Mouse (Mus musculus) stomach, embryonic 15.5 days (tissue): ENCODE data around the gene Cntnap5c. TPM values are rescaled to one million over a fixed set of nuclear protein-coding genes. Genes with fewer than 3 reads are reported as not detected.
"Not testable (repeated sequence)": the region's sequence is repeated elsewhere in the genome, so short reads cannot be mapped to it uniquely, and the experiment has no call there.

ENCODE experiments used
- ATAC-seq: fragments of 200-750 bp; cut with Nextera tagmentation; 2 replicates; pipeline ENCODE4 v1.8.0; 2017; ENCODE audit warnings: low read depth, moderate number of reproducible peaks, moderate TSS enrichment; ENCODE audit not compliant: insufficient read depth, low FRiP score
- H3K27ac ChIP-seq: fragments of 300-500 bp; sonication (generic); 2 replicates; pipeline ENCODE4 v1.5.1; 2015; ENCODE audit warnings: mild to moderate bottlenecking, inconsistent platforms
- H3K27me3 ChIP-seq: fragments of 300-500 bp; sonication (generic); replicated peaks from 2 replicates; pipeline ENCODE4 v1.6.1; 2015; ENCODE audit warnings: inconsistent platforms
- H3K36me3 ChIP-seq: fragments of 300-500 bp; sonication (generic); 2 replicates; pipeline ENCODE4 v1.6.1; 2015; ENCODE audit warnings: inconsistent platforms
- H3K4me1 ChIP-seq: fragments of 300-500 bp; sonication (generic); 2 replicates; pipeline ENCODE4 v1.6.1; 2015; ENCODE audit warnings: inconsistent platforms
- H3K4me2 ChIP-seq: fragments of 300-500 bp; sonication (generic); 2 replicates; pipeline ENCODE4 v1.6.1; 2015; ENCODE audit warnings: mild to moderate bottlenecking, inconsistent platforms
- H3K4me3 ChIP-seq: fragments of 300-500 bp; sonication (generic); replicated peaks from 2 replicates; pipeline ENCODE4 v1.5.1; 2015; ENCODE audit warnings: inconsistent platforms
- H3K9ac ChIP-seq: fragments of 300-500 bp; sonication (generic); 2 replicates; pipeline ENCODE4 v1.6.1; 2015; ENCODE audit warnings: inconsistent platforms
- H3K9me3 ChIP-seq: fragments of 300-500 bp; sonication (generic); 2 replicates; pipeline ENCODE4 v1.6.1; 2016; ENCODE audit warnings: inconsistent platforms
- WGBS: fragments of 180-500 bp; shearing (Covaris S2); methylation state at CpG from one replicate; pipeline ENCODE4 v1.1.7; 2015; 5-methylcytosine and 5-hydroxymethylcytosine counted together
- polyA plus RNA-seq: library from polyadenylated mRNA; unstranded; fragments of >200 nt; fragmentation: Nextera tagmentation; extraction: Ambion mirVana; gene quantifications from 2 replicates; pipeline ENCODE4 v1.2.1, GENCODE M21; 2015

The Cntnap5c gene
- polyA plus RNA-seq, 1 experiment from 2014 or later, result not detected

DNA sequence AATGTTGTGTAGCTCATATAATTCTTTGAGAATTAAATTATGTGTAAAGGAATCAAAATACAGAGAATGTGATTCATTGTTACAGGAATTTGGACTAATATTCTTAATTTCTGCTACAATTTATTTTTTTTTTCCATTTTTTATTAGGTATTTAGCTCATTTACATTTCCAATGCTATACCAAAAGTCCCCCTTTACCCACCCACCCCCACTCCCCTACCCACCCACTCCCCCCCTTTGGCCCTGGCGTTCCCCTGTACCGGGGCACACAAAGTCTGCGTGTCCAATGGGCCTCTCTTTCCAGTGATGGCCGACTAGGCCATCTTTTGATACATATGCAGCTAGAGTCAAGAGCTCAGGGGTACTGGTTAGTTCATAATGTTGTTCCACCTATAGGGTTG lies 86.4 kb downstream of the Cntnap5c start:
- H3K9ac ChIP-seq, ATAC-seq, H3K27ac ChIP-seq, H3K4me2 ChIP-seq, H3K4me3 ChIP-seq, H3K4me1 ChIP-seq, H3K36me3 ChIP-seq, H3K27me3 ChIP-seq, H3K9me3 ChIP-seq: not testable (repeated sequence)
- no CpG with 5 or more reads among the region's 4 CpGs for WGBS

DNA sequence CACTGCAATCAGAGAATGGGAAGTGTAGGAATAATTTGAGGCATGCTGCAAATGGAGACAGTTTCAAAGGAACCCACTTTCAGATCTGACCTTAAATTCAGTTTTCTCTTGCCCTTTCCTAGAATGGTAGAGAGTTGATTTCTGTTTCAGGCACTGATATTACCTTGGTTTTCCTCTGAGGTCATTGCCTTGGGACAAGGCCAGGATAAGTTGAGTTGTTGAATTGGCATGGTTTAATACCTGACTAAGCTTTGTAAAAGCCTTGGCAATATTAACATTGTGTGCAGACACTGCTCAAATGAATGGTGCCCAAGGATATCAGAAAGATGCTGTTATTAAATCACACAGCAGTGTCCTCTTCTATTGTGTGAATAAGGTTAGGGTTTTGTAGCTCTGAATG lies 96.6 kb downstream of the Cntnap5c start:
- H3K27ac ChIP-seq, result no peak overlapping the region
- H3K4me1 ChIP-seq, result no peaks in the 10 kb centered on the region
- no peaks in the 10 kb centered on the region for H3K27me3 ChIP-seq
- no peak for ATAC-seq
- no peaks in the 10 kb centered on the region for H3K36me3 ChIP-seq
- no peak overlapping the region for H3K9ac ChIP-seq
- H3K9me3 ChIP-seq, result no peaks in the 10 kb centered on the region
- no peak overlapping the region for H3K4me3 ChIP-seq
- no peak overlapping the region for H3K4me2 ChIP-seq

DNA sequence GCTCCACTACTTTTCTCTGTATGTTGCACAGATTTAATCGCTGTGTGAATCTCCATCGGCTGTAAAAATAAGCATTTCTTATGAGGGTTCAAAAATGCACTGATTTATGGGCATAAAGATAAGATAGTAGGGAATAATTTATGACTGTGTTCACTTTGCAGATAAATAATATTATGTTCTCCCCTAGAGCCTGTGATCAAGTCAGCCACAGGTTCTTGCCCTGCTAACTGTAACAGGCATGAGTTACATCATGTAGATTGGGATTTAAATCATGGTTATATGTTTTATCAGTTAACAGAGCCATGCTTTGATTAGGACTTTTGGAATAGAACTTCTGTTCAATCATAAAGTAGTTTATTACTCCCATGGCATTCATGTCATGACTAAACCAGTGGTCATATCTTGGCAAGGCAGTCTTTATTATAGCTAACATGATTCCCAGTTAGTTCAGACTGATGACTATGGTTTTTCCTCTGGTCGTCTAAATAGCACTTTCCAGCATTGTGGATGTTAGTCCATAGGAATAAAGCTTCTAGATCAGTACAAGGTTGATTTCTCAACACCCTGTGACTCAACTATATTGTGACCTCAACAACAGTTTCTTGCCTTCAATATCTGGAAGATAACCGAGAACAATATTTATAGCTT lies 118.5 kb downstream of the Cntnap5c start:
- 69% methylated on average over 4 of the region's 4 CpGs for WGBS
- no peaks in the 10 kb centered on the region for H3K9me3 ChIP-seq
- no peaks in the 10 kb centered on the region for H3K4me1 ChIP-seq
- no peak overlapping the region for H3K4me2 ChIP-seq
- no peak overlapping the region for H3K27ac ChIP-seq
- H3K4me3 ChIP-seq, result no peak overlapping the region
- H3K36me3 ChIP-seq, result no peaks in the 10 kb centered on the region
- ATAC-seq, result no peak
- H3K27me3 ChIP-seq, result no peaks in the 10 kb centered on the region
- H3K9ac ChIP-seq, result no peak overlapping the region

- Histone ChIP-seq H3K9me3 (no peaks in the 10 kb centered on the region), H3K4me1 (no peaks in the 10 kb centered on the region), H3K4me2 (no peak overlapping the region), H3K27me3 (no peaks in the 10 kb centered on the region), H3K4me3 (no peak overlapping the region), H3K9ac (no peak overlapping the region), H3K36me3 (no peaks in the 10 kb centered on the region), H3K27ac (no peak overlapping the region)
- no peak for ATAC-seq
Observed at GRCm38 (mm10) chr17:57911770-57912293, 142.5 kb downstream of the Cntnap5c start.

DNA sequence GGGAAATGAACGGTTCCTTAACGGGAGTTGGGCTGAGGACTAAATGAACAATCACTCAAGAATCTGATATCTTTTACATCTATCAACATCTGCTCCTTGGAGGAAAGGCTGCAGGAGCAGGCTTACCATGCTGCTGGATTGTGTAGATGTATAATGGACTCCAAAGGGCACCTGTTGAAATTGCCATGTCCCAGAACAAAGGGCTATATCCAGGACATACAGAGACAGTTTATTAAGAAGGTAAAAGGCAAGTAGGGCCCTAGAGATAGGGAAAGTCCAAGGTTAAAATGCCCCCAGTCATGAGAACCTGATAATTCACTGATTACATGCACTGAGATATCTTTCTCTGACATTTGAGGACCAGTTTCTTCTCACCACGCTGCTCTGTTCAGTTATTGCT lies 214.9 kb downstream of the Cntnap5c start:
- H3K4me3 ChIP-seq, result no peak overlapping the region
- no peak overlapping the region for H3K27ac ChIP-seq
- no peak overlapping the region for H3K4me2 ChIP-seq
- no peaks in the 10 kb centered on the region for H3K27me3 ChIP-seq
- no peak for ATAC-seq
- H3K4me1 ChIP-seq, result no peaks in the 10 kb centered on the region
- 57% methylated on average over 3 of the region's 3 CpGs for WGBS
- H3K36me3 ChIP-seq, result no peaks in the 10 kb centered on the region
- H3K9me3 ChIP-seq, result no peaks in the 10 kb centered on the region
- H3K9ac ChIP-seq, result no peak overlapping the region

DNA sequence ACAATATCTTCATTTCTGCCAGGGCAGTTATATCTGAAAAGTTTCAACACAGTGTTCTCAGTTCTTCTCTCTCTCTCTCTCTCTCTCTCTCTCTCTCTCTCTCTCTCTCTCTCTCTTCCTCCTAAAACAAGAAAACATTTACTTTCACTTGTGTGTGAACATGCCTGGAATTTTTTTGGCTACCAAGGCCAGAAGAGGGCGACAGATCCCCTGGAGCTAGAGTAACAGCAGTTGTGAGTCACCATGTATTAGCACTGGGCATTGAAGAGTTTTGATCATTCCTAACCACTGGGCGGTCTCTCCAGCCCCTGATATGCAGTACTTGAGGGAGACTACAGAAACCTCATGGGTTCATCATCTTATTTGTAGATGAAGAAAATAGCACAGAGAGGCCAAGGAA lies 219.1 kb downstream of the Cntnap5c start:
- Histone ChIP-seq H3K4me2 (no peak overlapping the region), H3K27me3 (no peaks in the 10 kb centered on the region), H3K9ac (no peak overlapping the region), H3K9me3 (no peaks in the 10 kb centered on the region), H3K36me3 (no peaks in the 10 kb centered on the region), H3K27ac (no peak overlapping the region), H3K4me1 (no peaks in the 10 kb centered on the region), H3K4me3 (no peak overlapping the region)
- 53% methylated on average over 2 of the region's 2 CpGs for WGBS
- no peak for ATAC-seq

DNA sequence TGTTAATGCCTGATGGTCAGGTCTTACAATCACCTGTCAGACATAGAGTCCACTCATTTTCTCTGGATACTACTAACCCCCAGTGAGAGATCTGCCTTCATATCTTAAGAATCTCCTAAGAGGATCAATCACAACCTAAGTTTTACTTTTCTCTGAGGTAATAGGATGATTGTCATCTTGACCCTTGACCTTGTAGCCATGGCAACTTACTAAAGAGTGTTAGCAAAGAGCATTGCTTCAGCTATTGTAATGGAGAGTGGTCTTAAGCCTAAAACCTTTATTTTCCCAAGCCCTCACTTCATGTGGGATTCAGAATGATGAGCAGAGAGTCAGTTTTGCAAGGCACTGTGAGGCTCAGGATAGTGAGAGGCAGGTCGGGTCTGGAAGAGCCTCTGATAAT lies 227.1 kb downstream of the Cntnap5c start:
- ATAC-seq, result no peak

DNA sequence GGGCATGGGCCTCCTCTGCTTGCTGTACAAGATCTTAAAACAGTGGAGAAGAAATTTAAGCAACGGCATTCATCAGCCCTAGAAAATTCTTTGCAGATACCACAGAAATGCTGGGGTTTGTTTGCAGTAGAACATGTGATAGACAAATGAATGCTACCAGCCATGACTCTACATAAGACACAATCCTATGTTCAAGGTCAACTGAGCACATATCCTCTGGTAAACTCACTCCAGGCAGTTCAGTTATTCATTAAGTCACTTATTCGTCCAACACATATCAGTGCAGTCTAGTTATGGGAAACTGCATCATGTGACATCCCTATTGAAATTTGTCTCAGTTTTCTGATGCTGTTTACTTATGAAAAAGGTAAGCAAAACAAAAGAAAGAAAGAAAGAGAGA lies 229.7 kb downstream of the Cntnap5c start:
- WGBS, result 72% methylated on average over 2 of the region's 2 CpGs
- no peak overlapping the region for H3K9ac ChIP-seq

More for the DNA sequence above, 227.1 kb downstream of the Cntnap5c start:
- Histone ChIP-seq H3K27me3 (no peaks in the 10 kb centered on the region), H3K27ac (no peak overlapping the region), H3K36me3 (no peaks in the 10 kb centered on the region), H3K4me1 (no peaks in the 10 kb centered on the region), H3K9me3 (no peaks in the 10 kb centered on the region), H3K4me3 (no peak overlapping the region), H3K4me2 (no peak overlapping the region), H3K9ac (no peak overlapping the region)
- WGBS, result 54% methylated on average over 1 of the region's 1 CpGs

DNA sequence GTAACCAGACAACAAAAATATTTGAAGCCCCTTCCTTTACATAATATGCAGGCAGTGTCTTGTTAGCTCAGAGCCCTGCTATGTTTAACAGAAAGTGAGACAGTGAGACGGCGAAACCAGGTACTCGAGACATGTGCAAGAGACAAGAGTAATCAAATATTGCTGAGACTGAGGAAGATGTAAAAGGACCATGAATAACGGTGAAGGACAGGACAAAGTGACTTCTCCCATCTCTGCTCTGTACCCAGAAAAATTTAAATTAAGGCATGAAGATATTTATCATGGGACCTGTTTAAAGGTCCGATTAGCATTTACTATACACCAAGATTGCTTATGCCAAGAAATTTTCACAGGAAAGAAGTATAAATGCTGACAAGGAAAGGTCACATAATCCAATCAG lies 233.5 kb downstream of the Cntnap5c start:
- Histone ChIP-seq H3K9me3 (no peaks in the 10 kb centered on the region), H3K4me2 (no peak overlapping the region), H3K4me3 (no peak overlapping the region), H3K4me1 (no peaks in the 10 kb centered on the region), H3K27ac (no peak overlapping the region), H3K27me3 (no peaks in the 10 kb centered on the region), H3K36me3 (no peaks in the 10 kb centered on the region), H3K9ac (no peak overlapping the region)
- WGBS, result 76% methylated on average over 5 of the region's 5 CpGs
- no peak for ATAC-seq

More for the DNA sequence above, 229.7 kb downstream of the Cntnap5c start:
- Histone ChIP-seq H3K36me3 (no peaks in the 10 kb centered on the region), H3K27me3 (no peaks in the 10 kb centered on the region), H3K9me3 (no peaks in the 10 kb centered on the region), H3K4me1 (no peaks in the 10 kb centered on the region), H3K27ac (no peak overlapping the region), H3K4me2 (no peak overlapping the region), H3K4me3 (no peak overlapping the region)
- no peak for ATAC-seq

DNA sequence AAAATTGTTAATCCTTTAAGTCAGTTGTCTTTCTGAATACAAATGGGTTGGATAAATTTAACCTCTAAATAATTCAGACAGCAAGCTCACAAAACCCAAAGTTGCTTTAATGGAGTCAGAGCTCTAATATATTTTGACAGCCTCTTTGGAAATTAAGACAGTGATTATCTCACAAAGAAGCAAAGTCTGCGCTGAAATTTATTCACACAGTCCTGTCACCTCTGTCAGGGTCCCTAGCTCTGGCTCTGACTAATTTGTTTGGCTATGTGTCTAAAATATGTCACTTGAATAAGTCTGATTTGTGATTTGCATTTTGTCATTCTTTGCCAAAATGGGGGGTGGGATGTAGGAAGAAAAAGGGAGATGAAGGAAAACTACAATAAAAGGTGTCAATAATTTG lies 234.0 kb downstream of the Cntnap5c start:
- Histone ChIP-seq H3K27me3 (no peaks in the 10 kb centered on the region), H3K36me3 (no peaks in the 10 kb centered on the region), H3K27ac (no peak overlapping the region), H3K4me1 (no peaks in the 10 kb centered on the region), H3K9me3 (no peaks in the 10 kb centered on the region), H3K9ac (no peak overlapping the region), H3K4me2 (no peak overlapping the region), H3K4me3 (no peak overlapping the region)
- 81% methylated on average over 1 of the region's 1 CpGs for WGBS
- ATAC-seq, result no peak

DNA sequence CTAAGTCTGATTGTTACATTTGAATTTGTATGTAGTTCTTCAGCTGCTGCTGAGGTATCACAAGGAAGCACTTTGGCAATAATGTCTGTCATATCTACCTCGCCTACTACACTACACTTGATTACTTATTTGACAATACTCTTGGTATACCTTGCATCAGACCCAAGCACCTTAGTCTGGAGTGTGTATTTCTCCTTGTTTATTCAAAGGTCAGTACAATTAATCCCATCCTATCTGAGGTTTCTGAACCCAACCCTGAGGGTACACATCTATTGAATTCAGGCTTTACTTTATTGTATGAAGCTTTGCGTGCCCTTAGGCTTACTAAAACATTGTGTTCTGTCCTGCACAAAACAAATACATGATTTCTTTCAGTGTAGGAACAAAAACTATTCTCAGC lies 235.1 kb downstream of the Cntnap5c start:
- Histone ChIP-seq H3K36me3 (no peaks in the 10 kb centered on the region), H3K4me3 (no peak overlapping the region), H3K27me3 (no peaks in the 10 kb centered on the region), H3K4me2 (no peak overlapping the region), H3K4me1 (no peaks in the 10 kb centered on the region), H3K9ac (no peak overlapping the region), H3K27ac (no peak overlapping the region), H3K9me3 (no peaks in the 10 kb centered on the region)
- ATAC-seq, result no peak; the same call in 1 of the 2 replicates
- WGBS, result 84% methylated on average over 2 of the region's 2 CpGs

DNA sequence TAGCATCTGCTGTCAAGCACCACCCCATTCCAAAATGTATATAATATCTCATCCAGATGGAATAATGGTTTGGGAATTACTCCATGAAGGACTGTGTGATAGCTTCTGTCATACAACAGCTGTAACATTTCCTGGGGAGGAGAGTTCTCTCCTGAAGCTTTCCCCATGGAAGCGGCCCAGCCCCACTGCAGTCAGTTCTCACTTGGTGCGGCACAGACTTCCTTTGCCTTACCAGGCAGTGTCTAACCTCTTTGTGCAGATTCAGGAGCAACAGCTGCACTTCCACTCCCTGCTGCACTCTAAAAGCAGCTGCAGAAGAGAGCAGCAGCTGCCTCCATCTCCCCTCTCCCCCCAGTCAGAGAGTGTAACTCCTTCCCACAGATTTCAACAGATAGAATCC lies 271.8 kb downstream of the Cntnap5c start:
- H3K4me3 ChIP-seq, result no peak overlapping the region
- no peaks in the 10 kb centered on the region for H3K27me3 ChIP-seq
- no peaks in the 10 kb centered on the region for H3K36me3 ChIP-seq
- 37% methylated on average over 2 of the region's 2 CpGs for WGBS
- H3K9ac ChIP-seq, result no peak overlapping the region
- H3K4me2 ChIP-seq, result no peak overlapping the region
- no peak overlapping the region for H3K27ac ChIP-seq
- H3K4me1 ChIP-seq, result no peaks in the 10 kb centered on the region
- H3K9me3 ChIP-seq, result no peaks in the 10 kb centered on the region
- ATAC-seq, result peak; percentile 84

DNA sequence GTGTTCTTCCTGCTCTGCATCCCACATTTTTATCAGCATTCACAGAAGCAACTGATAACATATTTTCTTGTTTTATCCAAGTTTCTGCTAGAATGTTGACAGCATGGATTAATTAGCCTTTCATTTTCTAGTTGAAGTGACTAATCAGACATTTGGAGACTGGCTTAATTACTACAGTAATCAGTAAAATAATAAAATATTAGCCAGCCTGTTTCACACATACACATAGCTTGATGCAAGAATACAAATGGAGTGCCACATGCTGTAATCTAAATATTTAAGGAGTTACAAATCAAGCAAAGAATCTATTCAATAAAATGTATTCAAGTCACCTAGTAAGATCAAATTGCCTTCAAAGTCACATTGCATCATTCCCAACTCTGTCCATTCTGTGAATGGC lies 275.8 kb downstream of the Cntnap5c start:
- Histone ChIP-seq H3K4me3 (no peak overlapping the region), H3K9me3 (no peaks in the 10 kb centered on the region), H3K36me3 (no peaks in the 10 kb centered on the region), H3K4me1 (no peaks in the 10 kb centered on the region), H3K4me2 (no peak overlapping the region), H3K27me3 (no peaks in the 10 kb centered on the region), H3K9ac (no peak overlapping the region), H3K27ac (no peak overlapping the region)
- ATAC-seq, result no peak
